Mouse (Mus musculus) regulatory T cell (primary cell): Measurements from ENCODE around the gene Leng9.

ENCODE experiments used
- in situ Hi-C: fragments of 300-600 bp; cut with MboI, MseI; formaldehyde crosslinking; loops from one replicate; pipeline ENCODE4 v1.15.1; 2025; ENCODE audit warnings: high pct_unique_total_duplicates

Gene Leng9

GRCm38 (mm10) chr7:4144766-4145551 lies 5.2 kb downstream of the Leng9 start:
- in situ Hi-C loops = loop anchor here (10.0 to 25.0 kb wide), 4 partner anchors 380 to 917 kb away; partner anchors contain the start of genes Ndufa3, Oscar, Rps9 and Tnni3

GRCm38 (mm10) chr7:4144046-4144445 lies 6.1 kb downstream of the Leng9 start:
- in situ Hi-C loops = loop anchor here (10.0 to 25.0 kb wide), 4 partner anchors 381 to 918 kb away; partner anchors contain the start of genes Ndufa3, Oscar, Rps9 and Tnni3

GRCm38 (mm10) chr7:4143506-4143905 lies 6.7 kb downstream of the Leng9 start:
- in situ Hi-C loops = loop anchor here (10.0 to 25.0 kb wide), 4 partner anchors 381 to 919 kb away; partner anchors contain the start of genes Ndufa3, Oscar, Rps9 and Tnni3

- in situ Hi-C loops = loop anchor here (10.0 to 25.0 kb wide), 4 partner anchors 382 to 919 kb away; partner anchors contain the start of genes Ndufa3, Oscar, Rps9 and Tnni3
Measured at GRCm38 (mm10) chr7:4142796-4143445, 7.3 kb downstream of the Leng9 start.

GRCm38 (mm10) chr7:4141648-4142325 lies 8.4 kb downstream of the Leng9 start:
- in situ Hi-C loops = loop anchor here (10.0 to 25.0 kb wide), 4 partner anchors 383 to 921 kb away; partner anchors contain the start of genes Ndufa3, Oscar, Rps9 and Tnni3

- in situ Hi-C loops = loop anchor here (25.0 kb wide), 2 partner anchors 527 to 923 kb away; partner anchors contain the start of genes Ndufa3, Oscar, U2af2 and Zfp580
Measured at GRCm38 (mm10) chr7:4139391-4139790, 10.8 kb downstream of the Leng9 start.

- in situ Hi-C loops = loop anchor here (25.0 kb wide), 2 partner anchors 526 to 924 kb away; partner anchors contain the start of genes Ndufa3, Oscar, U2af2 and Zfp580
Measured at GRCm38 (mm10) chr7:4138671-4139070, 11.5 kb downstream of the Leng9 start.

- in situ Hi-C loops = loop anchor here (25.0 kb wide), 2 partner anchors 526 to 924 kb away; partner anchors contain the start of genes Ndufa3, Oscar, U2af2 and Zfp580
Measured at GRCm38 (mm10) chr7:4138181-4138580, 12.0 kb downstream of the Leng9 start.

GRCm38 (mm10) chr7:4137746-4138145 lies 12.4 kb downstream of the Leng9 start:
- in situ Hi-C loops = loop anchor here (25.0 kb wide), 2 partner anchors 525 to 925 kb away; partner anchors contain the start of genes Ndufa3, Oscar, U2af2 and Zfp580

GRCm38 (mm10) chr7:4136771-4137531 lies 13.2 kb downstream of the Leng9 start, which contains the start of gene Leng8:
Gene Leng8, plus strand, starts transcription at chr7:4137039.
- in situ Hi-C loops = loop anchor here (25.0 kb wide), 2 partner anchors 525 to 925 kb away; partner anchors contain the start of genes Ndufa3, Oscar, U2af2 and Zfp580

- in situ Hi-C loops = loop anchor here (25.0 kb wide), 2 partner anchors 524 to 926 kb away; partner anchors contain the start of genes Ndufa3, Oscar, U2af2 and Zfp580
Measured at GRCm38 (mm10) chr7:4136404-4136770, 13.8 kb downstream of the Leng9 start.

- in situ Hi-C loops = loop anchor here (25.0 kb wide), 2 partner anchors 523 to 927 kb away; partner anchors contain the start of genes Ndufa3, Oscar, U2af2 and Zfp580
Measured at GRCm38 (mm10) chr7:4134911-4135310, 15.3 kb downstream of the Leng9 start.

- in situ Hi-C loops = loop anchor here (25.0 kb wide), 2 partner anchors 521 to 929 kb away; partner anchors contain the start of genes Ndufa3, Oscar, U2af2 and Zfp580
Measured at GRCm38 (mm10) chr7:4132998-4133397, 17.2 kb downstream of the Leng9 start.

GRCm38 (mm10) chr7:4132581-4132980 lies 17.6 kb downstream of the Leng9 start:
- in situ Hi-C loops = loop anchor here (25.0 kb wide), 2 partner anchors 520 to 930 kb away; partner anchors contain the start of genes Ndufa3, Oscar, U2af2 and Zfp580

- in situ Hi-C loops = loop anchor here (25.0 kb wide), 2 partner anchors 520 to 930 kb away; partner anchors contain the start of genes Ndufa3, Oscar, U2af2 and Zfp580
Measured at GRCm38 (mm10) chr7:4131964-4132363, 18.2 kb downstream of the Leng9 start.

- in situ Hi-C loops = loop anchor here (25.0 kb wide), 2 partner anchors 519 to 931 kb away; partner anchors contain the start of genes Ndufa3, Oscar, U2af2 and Zfp580
Measured at GRCm38 (mm10) chr7:4130686-4131452, 19.3 kb downstream of the Leng9 start.

GRCm38 (mm10) chr7:4128860-4129259 lies 21.3 kb downstream of the Leng9 start:
- in situ Hi-C loops = loop anchor here (5.0 to 25.0 kb wide), 4 partner anchors 102 to 933 kb away; partner anchors contain the start of genes Ndufa3, Oscar, U2af2 and Zfp580

- in situ Hi-C loops = loop anchor here (5.0 to 25.0 kb wide), 4 partner anchors 101 to 934 kb away; partner anchors contain the start of genes Ndufa3, Oscar, U2af2 and Zfp580
Measured at GRCm38 (mm10) chr7:4127894-4128293, 22.3 kb downstream of the Leng9 start.
